In genomic region chr3:43847386-43847785, GRCm38 (mm10) we compare ENCODE assay signal across 28 mouse cellular contexts.
DNase-seq lines count a peak whose midpoint lies in the region; ATAC-seq and TF ChIP-seq lines count a peak whose summit lies in the region.
"Had no signal": no experiment of that assay in that cellular context is flagged by ENCODE, and none has a peak within 500 bp of the region (broad histone marks: within the 10 kb centered on the region; RNA-seq: fewer than 3 reads in every experiment).

No protein-coding gene starts in this region.

- no peak for TF ChIP-seq POLR2A in myocyte (IDR thresholded peaks at IDR 0.05; ENCODE audit: insufficient read length, low read depth)

- H3K27ac ChIP-seq in hindbrain, embryonic 16.5 days (ENCODE audit: low read depth, low read length): no peak overlapping the region
- no peak overlapping the region for H3K27ac ChIP-seq in hindbrain, embryonic 11.5 days (ENCODE audit: low read depth, low read length)
- no peak overlapping the region for H3K27ac ChIP-seq in midbrain, postnatal 0 days (ENCODE audit: low read depth, low read length)
- H3K27ac ChIP-seq in midbrain, embryonic 15.5 days: no peak overlapping the region
- H3K27ac ChIP-seq: embryonic facial prominence, embryonic 10.5 days; embryonic facial prominence, embryonic 15.5 days; hindbrain, embryonic 12.5 days; limb, embryonic 10.5 days; limb, embryonic 15.5 days; liver, embryonic 13.5 days had no signal

- H3K36me3 ChIP-seq in hindbrain, embryonic 16.5 days (ENCODE audit: control insufficient read depth, insufficient read depth, low read length): no peaks in the 10 kb centered on the region
- no peaks in the 10 kb centered on the region for H3K36me3 ChIP-seq in hindbrain, embryonic 11.5 days (ENCODE audit: control insufficient read depth, insufficient read depth, low read length)
- H3K36me3 ChIP-seq in midbrain, postnatal 0 days (ENCODE audit: insufficient read depth, low read length): no peaks in the 10 kb centered on the region
- no peaks in the 10 kb centered on the region for H3K36me3 ChIP-seq in midbrain, embryonic 15.5 days (replicated peaks)
- H3K36me3 ChIP-seq in myocyte (ENCODE audit: control insufficient read depth, insufficient read depth): no peaks in the 10 kb centered on the region
- H3K36me3 ChIP-seq: embryonic facial prominence, embryonic 10.5 days; embryonic facial prominence, embryonic 15.5 days; hindbrain, embryonic 12.5 days; limb, embryonic 10.5 days; limb, embryonic 15.5 days; liver, embryonic 13.5 days had no signal

- H3K27me3 ChIP-seq in hindbrain, embryonic 16.5 days (replicated peaks; ENCODE audit: control insufficient read depth, insufficient read depth, low read length): no peaks in the 10 kb centered on the region
- no peaks in the 10 kb centered on the region for H3K27me3 ChIP-seq in hindbrain, embryonic 11.5 days (ENCODE audit: control insufficient read depth, insufficient read depth, low read length)
- H3K27me3 ChIP-seq in midbrain, postnatal 0 days (ENCODE audit: insufficient read depth, low read length): no peaks in the 10 kb centered on the region
- H3K27me3 ChIP-seq in midbrain, embryonic 15.5 days (replicated peaks): no peaks in the 10 kb centered on the region
- H3K27me3 ChIP-seq in myocyte (ENCODE audit: control insufficient read depth, insufficient read depth, insufficient read length): no peaks in the 10 kb centered on the region
- H3K27me3 ChIP-seq: CH12.LX; embryonic facial prominence, embryonic 15.5 days; hindbrain, embryonic 12.5 days; limb, embryonic 15.5 days; liver, embryonic 13.5 days; megakaryocyte, embryonic 14.5 days had no signal

- H3K9ac ChIP-seq in hindbrain, embryonic 16.5 days (ENCODE audit: low read depth, low read length): no peak overlapping the region
- H3K9ac ChIP-seq in hindbrain, embryonic 11.5 days (ENCODE audit: low read depth, low read length): no peak overlapping the region
- H3K9ac ChIP-seq in midbrain, postnatal 0 days (replicated peaks; ENCODE audit: low read length, poor library complexity, severe bottlenecking): no peak overlapping the region
- H3K9ac ChIP-seq in midbrain, embryonic 15.5 days: no peak overlapping the region
- H3K9ac ChIP-seq: embryonic facial prominence, embryonic 15.5 days; hindbrain, embryonic 12.5 days; limb, embryonic 15.5 days; liver, embryonic 13.5 days had no signal

- no peaks in the 10 kb centered on the region for H3K4me1 ChIP-seq in hindbrain, embryonic 16.5 days (ENCODE audit: control insufficient read depth, insufficient read depth, low read depth, low read length)
- H3K4me1 ChIP-seq in hindbrain, embryonic 11.5 days (replicated peaks; ENCODE audit: control insufficient read depth, insufficient read depth, low read length): no peaks in the 10 kb centered on the region
- no peaks in the 10 kb centered on the region for H3K4me1 ChIP-seq in midbrain, postnatal 0 days (ENCODE audit: insufficient read depth, low read length)
- H3K4me1 ChIP-seq in midbrain, embryonic 15.5 days: no peaks in the 10 kb centered on the region
- H3K4me1 ChIP-seq: embryonic facial prominence, embryonic 10.5 days; embryonic facial prominence, embryonic 15.5 days; hindbrain, embryonic 12.5 days; limb, embryonic 10.5 days; limb, embryonic 15.5 days; liver, embryonic 13.5 days; megakaryocyte, embryonic 14.5 days had no signal

- no peaks in the 10 kb centered on the region for H3K79me2 ChIP-seq in myocyte (ENCODE audit: control insufficient read depth, insufficient read depth)

- ATAC-seq in hindbrain, embryonic 16.5 days: 0 out of 2 replicates have a peak, but pooled peaks have one; percentile 20
- no peak for ATAC-seq in hindbrain, embryonic 11.5 days (ENCODE audit: low FRiP score)
- ATAC-seq in midbrain, postnatal 0 days (ENCODE audit: low FRiP score): no peak
- ATAC-seq in midbrain, embryonic 15.5 days (replicated peaks): no peak
- ATAC-seq: activated CD4-positive, CD25-positive, alpha-beta regulatory T cell, adult 4 months; intestine, postnatal 0 days; lung, postnatal 0 days had no signal

- no peaks in the 10 kb centered on the region for H3K9me3 ChIP-seq in hindbrain, embryonic 16.5 days (ENCODE audit: control insufficient read depth, low read length)
- no peaks in the 10 kb centered on the region for H3K9me3 ChIP-seq in hindbrain, embryonic 11.5 days (ENCODE audit: control insufficient read depth, low read length)
- H3K9me3 ChIP-seq in midbrain, postnatal 0 days (ENCODE audit: low read length): no peaks in the 10 kb centered on the region
- no peaks in the 10 kb centered on the region for H3K9me3 ChIP-seq in midbrain, embryonic 15.5 days
- H3K9me3 ChIP-seq: embryonic facial prominence, embryonic 10.5 days; embryonic facial prominence, embryonic 15.5 days; hindbrain, embryonic 12.5 days; limb, embryonic 10.5 days; limb, embryonic 15.5 days; liver, embryonic 13.5 days; megakaryocyte, embryonic 14.5 days had no signal

- H3K4me2 ChIP-seq in hindbrain, embryonic 16.5 days (ENCODE audit: low read length): no peak overlapping the region
- H3K4me2 ChIP-seq in hindbrain, embryonic 11.5 days (replicated peaks; ENCODE audit: low read depth, low read length): no peak overlapping the region
- no peak overlapping the region for H3K4me2 ChIP-seq in midbrain, postnatal 0 days (ENCODE audit: low read depth, low read length, poor library complexity, severe bottlenecking)
- no peak overlapping the region for H3K4me2 ChIP-seq in midbrain, embryonic 15.5 days
- peak overlapping the region; percentile 3 for H3K4me2 ChIP-seq in myocyte (ENCODE audit: low read depth)
- H3K4me2 ChIP-seq: embryonic facial prominence, embryonic 15.5 days; hindbrain, embryonic 12.5 days; limb, embryonic 15.5 days; liver, embryonic 13.5 days had no signal

- 69% methylated on average over 4 of the region's 4 CpGs for WGBS in hindbrain, embryonic 16.5 days
- 82% methylated on average over 4 of the region's 4 CpGs for WGBS in hindbrain, embryonic 11.5 days
- WGBS in midbrain, postnatal 0 days: 31% methylated on average over 4 of the region's 4 CpGs
- 36% methylated on average over 4 of the region's 4 CpGs for WGBS in midbrain, embryonic 15.5 days

- no peak overlapping the region for H3ac ChIP-seq in myocyte (ENCODE audit: control insufficient read depth, insufficient read length)

- TF ChIP-seq CTCF in midbrain, postnatal 0 days (IDR thresholded peaks at IDR 0.05): no peak

- no peak for DNase-seq in hindbrain, embryonic 11.5 days (ENCODE audit: low spot score)
- DNase-seq in midbrain, postnatal 0 days (ENCODE audit: low spot score): peak; percentile 5
- DNase-seq in right cerebral cortex, postnatal 14 days: no peak
- DNase-seq: adrenal gland, adult 2 months; adrenal gland, postnatal 36 days; cerebellum, adult 11 months; cerebellum, adult 9-10 months; cerebellum, postnatal 36 days; gastrocnemius, postnatal 14 days; heart, postnatal 14 days; kidney, adult 9 months; kidney, postnatal 10 days; liver, embryonic 13.5 days; lung, adult 18-20 months; lung, postnatal 4 days had no signal

- H3K4me3 ChIP-seq in hindbrain, embryonic 16.5 days (ENCODE audit: low read length): no peak overlapping the region
- no peak overlapping the region for H3K4me3 ChIP-seq in hindbrain, embryonic 11.5 days (ENCODE audit: low read depth, low read length)
- H3K4me3 ChIP-seq in midbrain, postnatal 0 days (ENCODE audit: low read depth, low read length): no peak overlapping the region
- no peak overlapping the region for H3K4me3 ChIP-seq in midbrain, embryonic 15.5 days
- H3K4me3 ChIP-seq in myocyte: no peak overlapping the region
- H3K4me3 ChIP-seq: embryonic facial prominence, embryonic 10.5 days; embryonic facial prominence, embryonic 15.5 days; hindbrain, embryonic 12.5 days; limb, embryonic 10.5 days; limb, embryonic 15.5 days; liver, embryonic 13.5 days; megakaryocyte, embryonic 14.5 days had no signal

TF ChIP-seq in myocyte, 11 proteins besides CTCF, POLR2A, EP300 and RAD21:
- TF ChIP-seq MAX (IDR thresholded peaks at IDR 0.05; ENCODE audit: low read depth): no peak
- no peak for TF ChIP-seq MYOG (IDR thresholded peaks at IDR 0.05; ENCODE audit: control insufficient read depth in 1 of 3, insufficient read depth in 1 of 3, insufficient read length in 2 of 3, low read depth in 2 of 3)
- TF ChIP-seq CEBPB (IDR thresholded peaks at IDR 0.05; ENCODE audit: insufficient read depth, poor library complexity, severe bottlenecking): no peak
- no peak for TF ChIP-seq E2F4 (IDR thresholded peaks at IDR 0.05; ENCODE audit: insufficient read depth)
- TF ChIP-seq MYOD1 (IDR thresholded peaks at IDR 0.05; ENCODE audit: control insufficient read depth in 1 of 3, insufficient read length in 2 of 3, low read depth in 2 of 3): no peak
- no peak for TF ChIP-seq SRF (IDR thresholded peaks at IDR 0.05; ENCODE audit: control insufficient read depth, insufficient read length, low read depth)
- no peak for TF ChIP-seq USF1 (IDR thresholded peaks at IDR 0.05; ENCODE audit: low read depth)
- TF ChIP-seq TCF12 (IDR thresholded peaks at IDR 0.05; ENCODE audit: insufficient read depth, poor library complexity, severe bottlenecking): no peak
- no peak for TF ChIP-seq TCF3 (IDR thresholded peaks at IDR 0.05; ENCODE audit: insufficient read length, low read depth)
- TF ChIP-seq REST (IDR thresholded peaks at IDR 0.05; ENCODE audit: insufficient read depth, insufficient read length): no peak
